Mouse (Mus musculus) spleen, adult 2 months (tissue): ENCODE measurements at regions not wholly inside any gene's neighbourhood (a gene's known extent, or its start where the extent isn't known, plus 50 kb on each side); places are given as distances from the start of the nearest gene placed in this dataset.

Source experiments
- CTCF ChIP-seq: fragments of 200-500 bp; IDR thresholded peaks from 2 replicates; pipeline ENCODE4 v1.5.1; 2011; ENCODE audit warnings: mild to moderate bottlenecking, inconsistent platforms; ENCODE audit not compliant: insufficient read depth, insufficient read length, insufficient replicate concordance; ENCODE audit errors: extremely low read depth
- POLR2A ChIP-seq: fragments of 200-500 bp; IDR thresholded peaks from 2 replicates; pipeline ENCODE4 v1.6.1; 2011; ENCODE audit warnings: low read depth, low read length, inconsistent platforms

DNA sequence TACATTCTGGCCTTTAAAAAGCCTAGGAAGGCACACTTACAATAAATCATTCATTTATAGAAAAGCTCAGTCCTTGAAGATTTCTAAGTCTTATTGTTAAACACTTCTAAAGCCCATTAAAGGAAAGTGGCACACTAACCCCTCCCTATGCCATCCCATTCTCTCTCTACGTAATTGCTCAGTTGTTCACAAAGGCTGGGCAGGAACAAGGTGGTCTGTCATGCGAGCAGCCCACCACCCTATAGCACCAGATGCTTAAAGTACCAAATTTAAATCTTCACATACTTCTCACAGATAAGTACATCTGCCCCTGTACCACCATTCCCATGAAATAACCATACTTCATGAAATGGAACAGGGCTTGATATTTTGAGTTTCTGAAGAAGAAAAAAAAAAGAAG, 156.1 kb upstream of the Actbl2 start:
- TF ChIP-seq CTCF (no peak), POLR2A (no peak)
